Mouse (Mus musculus): ENCODE measurements around the gene Omp. TPM values are rescaled to one million over a fixed set of nuclear protein-coding genes. Genes with fewer than 3 reads are reported as not detected.

The Omp gene
- total and polyA plus RNA-seq, 2 experiments from 2014 or later = 0.05 TPM; not detected in 1

DNA sequence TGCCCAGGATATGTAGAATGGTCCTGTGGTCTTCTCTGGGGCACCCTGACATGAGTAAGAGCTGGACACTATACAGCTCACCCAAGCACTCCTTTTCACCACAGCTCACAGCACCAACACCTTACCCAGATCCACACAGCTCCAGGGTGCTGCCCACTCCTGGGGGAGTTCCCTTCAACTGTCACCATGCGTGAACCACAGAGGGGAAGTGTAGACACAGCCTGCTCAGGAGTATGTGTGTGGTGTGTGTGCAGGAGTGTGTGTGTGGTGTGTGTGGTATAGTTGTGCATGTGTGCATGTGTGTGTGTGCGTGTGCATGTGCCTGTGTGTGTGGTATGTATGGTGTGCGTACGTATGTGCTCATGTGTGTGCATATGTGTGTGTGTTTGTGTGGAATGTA is 49.5 kb downstream of the Omp start:
- Histone ChIP-seq H3K27me3 (ENCODE audit: control insufficient read depth, insufficient read depth, low read length) (no peaks in the 10 kb centered on the region), H3K36me3 (replicated peaks; ENCODE audit: control insufficient read depth, insufficient read depth, low read length) (no peaks in the 10 kb centered on the region), H3K9ac (replicated peaks; ENCODE audit: low read depth, low read length) (no peak overlapping the region), H3K9me3 (replicated peaks; ENCODE audit: control insufficient read depth, low read length) (0 out of 2 replicates have a peak, but pooled peaks cover 6% of the 10 kb centered on the region), H3K27ac (ENCODE audit: low read depth) (no peak overlapping the region), H3K4me3 (ENCODE audit: low read depth, low read length) (no peak overlapping the region), H3K4me2 (ENCODE audit: low read depth, low read length) (no peak overlapping the region), H3K4me1 (ENCODE audit: control insufficient read depth, insufficient read depth) (no peaks in the 10 kb centered on the region)
- ATAC-seq (ENCODE audit: insufficient read depth, low read depth) = no peak
- DNase-seq (ENCODE audit: low spot score) = no peak
- 93% methylated on average over 4 of the region's 4 CpGs for WGBS
- TF ChIP-seq CTCF (IDR thresholded peaks at IDR 0.05; ENCODE audit: low read depth) = no peak
- no peak for TF ChIP-seq EP300 (IDR thresholded peaks at IDR 0.05; ENCODE audit: low read depth)

Other genes starting within 250 kb of the Omp start
- not detected in 2 replicates for gene Gdpd4, start 225.5 kb downstream of the Omp start, total RNA-seq (2014; rRNA removed; ENCODE audit: low replicate concordance)
- not detected in 2 replicates for gene Gdpd4, start 225.5 kb downstream of the Omp start, polyA plus RNA-seq (2015; fragmentation: Nextera tagmentation; extraction: Ambion mirVana)
- 7.1 and 20.0 TPM in 2 replicates for gene Myo7a, start 26.0 kb downstream of the Omp start, total RNA-seq (2014; rRNA removed; ENCODE audit: low replicate concordance)
- 3.6 and 3.7 TPM in 2 replicates for gene Myo7a, start 26.0 kb downstream of the Omp start, polyA plus RNA-seq (2015; fragmentation: Nextera tagmentation; extraction: Ambion mirVana)
- 3.4 and 5.6 TPM in 2 replicates for gene Capn5, start 32.8 kb upstream of the Omp start, total RNA-seq (2014; rRNA removed; ENCODE audit: low replicate concordance)
- gene Capn5, start 32.8 kb upstream of the Omp start, polyA plus RNA-seq (2015; fragmentation: Nextera tagmentation; extraction: Ambion mirVana) = 1.1 and 1.5 TPM in 2 replicates
- not detected in 2 replicates for gene B3gnt6, start 54.0 kb upstream of the Omp start, total RNA-seq (2014; rRNA removed; ENCODE audit: low replicate concordance)
- not detected in 2 replicates for gene B3gnt6, start 54.0 kb upstream of the Omp start, polyA plus RNA-seq (2015; fragmentation: Nextera tagmentation; extraction: Ambion mirVana)
- 5.6 and 11.1 TPM in 2 replicates for gene Acer3, start 175.7 kb upstream of the Omp start, total RNA-seq (2014; rRNA removed; ENCODE audit: low replicate concordance)
- gene Acer3, start 175.7 kb upstream of the Omp start, polyA plus RNA-seq (2015; fragmentation: Nextera tagmentation; extraction: Ambion mirVana) = 16.4 and 21.4 TPM in 2 replicates
- gene Tsku, start 215.8 kb upstream of the Omp start, total RNA-seq (2014; rRNA removed; ENCODE audit: low replicate concordance) = 4.0 and 7.1 TPM in 2 replicates
- gene Tsku, start 215.8 kb upstream of the Omp start, polyA plus RNA-seq (2015; fragmentation: Nextera tagmentation; extraction: Ambion mirVana) = 3.3 and 3.7 TPM in 2 replicates